Mouse (Mus musculus): ENCODE data around the gene Dpyd.

DNA sequence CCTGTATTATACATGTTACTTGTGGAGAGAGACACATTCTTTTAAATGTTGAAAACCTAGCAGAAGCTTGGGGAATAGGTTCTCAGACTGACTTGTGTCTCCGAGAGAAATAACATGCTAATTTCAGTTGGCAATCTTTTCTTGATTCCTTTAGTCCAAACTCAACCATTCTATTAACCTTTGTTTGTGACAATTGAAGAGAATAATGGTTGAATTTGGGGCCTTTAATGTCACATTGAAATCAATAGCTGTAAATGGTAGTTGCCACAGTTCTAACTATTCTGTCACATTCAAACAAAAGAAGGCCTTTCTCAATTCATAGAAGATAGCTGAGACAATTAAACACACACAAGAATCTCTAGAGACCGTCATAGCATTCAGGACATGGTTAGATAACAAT is 606.2 kb downstream of the Dpyd start:
- TF ChIP-seq CTCF (IDR thresholded peaks at IDR 0.05; ENCODE audit: extremely low read depth, insufficient read depth, low read length) (no peak), POLR2A (IDR thresholded peaks at IDR 0.05; ENCODE audit: extremely low read depth, insufficient read depth, low read length) (no peak)
